Mouse (Mus musculus) embryonic facial prominence, embryonic 11.5 days (tissue): ENCODE data around the gene Armc6. TPM values are rescaled to one million over a fixed set of nuclear protein-coding genes. Genes with fewer than 3 reads are reported as not detected.

Experiments
- ATAC-seq: fragments of 200-750 bp; cut with Nextera tagmentation; replicated peaks from 2 replicates; pipeline ENCODE4 v1.8.0; 2017; ENCODE audit warnings: low read depth; ENCODE audit not compliant: insufficient number of reproducible peaks, low FRiP score, low TSS enrichment
- DNase-seq: peaks from one replicate; pipeline ENCODE4 v3.0.0-alpha.2; 2015; ENCODE audit warnings: low spot score
- H3K27ac ChIP-seq: fragments of 300-500 bp; sonication (generic); replicated peaks from 2 replicates; pipeline ENCODE4 v1.5.1; 2014; ENCODE audit warnings: mild to moderate bottlenecking, low read depth, low read length, control low read depth
- H3K27me3 ChIP-seq: fragments of 300-500 bp; sonication (generic); 2 replicates; pipeline ENCODE4 v1.6.1; 2014; ENCODE audit warnings: mild to moderate bottlenecking, low read length, moderate library complexity, mixed read lengths; ENCODE audit not compliant: control insufficient read depth, insufficient read depth
- H3K36me3 ChIP-seq: fragments of 300-500 bp; sonication (generic); replicated peaks from 2 replicates; pipeline ENCODE4 v1.6.1; 2014; ENCODE audit warnings: low read depth, mild to moderate bottlenecking, low read length, moderate library complexity, mixed read lengths; ENCODE audit not compliant: control insufficient read depth, insufficient read depth
- H3K4me1 ChIP-seq: fragments of 300-500 bp; sonication (generic); 2 replicates; pipeline ENCODE4 v1.6.1; 2014; ENCODE audit warnings: low read length, mixed read lengths; ENCODE audit not compliant: control insufficient read depth, insufficient read depth
- H3K4me2 ChIP-seq: fragments of 300-500 bp; sonication (generic); 2 replicates; pipeline ENCODE4 v1.6.1; 2014; ENCODE audit warnings: low read depth, mild to moderate bottlenecking, control low read depth, low read length, moderate library complexity
- H3K4me3 ChIP-seq: fragments of 300-500 bp; sonication (generic); 2 replicates; pipeline ENCODE4 v1.5.1; 2014; ENCODE audit warnings: low read depth, low read length, control low read depth
- H3K9ac ChIP-seq: fragments of 300-500 bp; sonication (generic); replicated peaks from 2 replicates; pipeline ENCODE4 v1.6.1; 2014; ENCODE audit warnings: mild to moderate bottlenecking, control low read depth, low read length
- H3K9me3 ChIP-seq: fragments of 300-500 bp; sonication (generic); replicated peaks from 2 replicates; pipeline ENCODE4 v1.6.1; 2016; ENCODE audit warnings: mild to moderate bottlenecking, low read length, inconsistent platforms, mixed read lengths; ENCODE audit not compliant: control insufficient read depth
- WGBS: fragments of 180-500 bp; shearing (Covaris S2); extraction: QIAGEN DNeasy Blood & Tissue Kit; methylation state at CpG from one replicate; pipeline ENCODE4 v1.1.7; 2014; 5-methylcytosine and 5-hydroxymethylcytosine counted together
- polyA plus RNA-seq: library from polyadenylated mRNA; unstranded; fragments of >200 nt; fragmentation: Nextera tagmentation; extraction: Ambion mirVana; gene quantifications from 2 replicates; pipeline ENCODE4 v1.2.1, GENCODE M21; 2014

Armc6 gene
- polyA plus RNA-seq, 1 experiment from 2014 or later: 21.9 TPM

- Histone ChIP-seq H3K4me3 (no peak overlapping the region), H3K4me2 (no peak overlapping the region), H3K27ac (no peak overlapping the region), H3K27me3 (no peaks in the 10 kb centered on the region), H3K4me1 (no peaks in the 10 kb centered on the region), H3K9ac (no peak overlapping the region), H3K36me3 (no peaks in the 10 kb centered on the region), H3K9me3 (no peaks in the 10 kb centered on the region)
- WGBS: 68% methylated on average over 1 of the region's 1 CpGs
- no peak for ATAC-seq
- DNase-seq: no peak
These were observed 29.5 kb downstream of the Armc6 start for GRCm38 (mm10) chr8:70204757-70205156.

GRCm38 (mm10) chr8:70203072-70203471 lies 31.2 kb downstream of the Armc6 start:
- Histone ChIP-seq H3K27me3 (no peaks in the 10 kb centered on the region), H3K4me1 (no peaks in the 10 kb centered on the region), H3K9ac (no peak overlapping the region), H3K4me3 (no peak overlapping the region), H3K27ac (no peak overlapping the region), H3K9me3 (no peaks in the 10 kb centered on the region), H3K4me2 (no peak overlapping the region), H3K36me3 (no peaks in the 10 kb centered on the region)
- WGBS: 73% methylated on average over 4 of the region's 4 CpGs
- ATAC-seq (no peak), DNase-seq (no peak)

GRCm38 (mm10) chr8:70201417-70201816 lies 32.8 kb downstream of the Armc6 start:
- Histone ChIP-seq H3K27me3 (no peaks in the 10 kb centered on the region), H3K4me2 (no peak overlapping the region), H3K9ac (no peak overlapping the region), H3K36me3 (no peaks in the 10 kb centered on the region), H3K4me1 (no peaks in the 10 kb centered on the region), H3K27ac (no peak overlapping the region), H3K9me3 (no peaks in the 10 kb centered on the region), H3K4me3 (no peak overlapping the region)
- ATAC-seq: no peak
- DNase-seq: no peak
- WGBS: 84% methylated on average over 3 of the region's 3 CpGs

GRCm38 (mm10) chr8:70200098-70200681 lies 34.1 kb downstream of the Armc6 start:
- 76% methylated on average over 5 of the region's 5 CpGs for WGBS
- no peak for DNase-seq
- ATAC-seq: no peak
- no peaks in the 10 kb centered on the region for H3K4me1 ChIP-seq
- H3K9ac ChIP-seq: no peak overlapping the region
- H3K27me3 ChIP-seq: no peaks in the 10 kb centered on the region
- no peaks in the 10 kb centered on the region for H3K9me3 ChIP-seq
- H3K4me2 ChIP-seq: no peak overlapping the region
- H3K4me3 ChIP-seq: no peak overlapping the region
- H3K27ac ChIP-seq: no peak overlapping the region
- H3K36me3 ChIP-seq: no peaks in the 10 kb centered on the region

- H3K9me3 ChIP-seq: no peaks in the 10 kb centered on the region
- H3K27ac ChIP-seq: no peak overlapping the region
- WGBS: 46% methylated on average over 7 of the region's 7 CpGs
- no peak for DNase-seq
- no peaks in the 10 kb centered on the region for H3K36me3 ChIP-seq
- H3K4me2 ChIP-seq: no peak overlapping the region
- H3K4me1 ChIP-seq: no peaks in the 10 kb centered on the region
- no peaks in the 10 kb centered on the region for H3K27me3 ChIP-seq
- H3K4me3 ChIP-seq: no peak overlapping the region
- no peak for ATAC-seq
- H3K9ac ChIP-seq: no peak overlapping the region
These were observed 36.7 kb downstream of the Armc6 start for GRCm38 (mm10) chr8:70197603-70198002.

- H3K9me3 ChIP-seq: no peaks in the 10 kb centered on the region
- H3K4me3 ChIP-seq: no peak overlapping the region
- DNase-seq: no peak
- no peak overlapping the region for H3K27ac ChIP-seq
- H3K9ac ChIP-seq: no peak overlapping the region
- H3K27me3 ChIP-seq: no peaks in the 10 kb centered on the region
- no peaks in the 10 kb centered on the region for H3K4me1 ChIP-seq
- no peak for ATAC-seq
- no peaks in the 10 kb centered on the region for H3K36me3 ChIP-seq
- H3K4me2 ChIP-seq: no peak overlapping the region
- 80% methylated on average over 2 of the region's 2 CpGs for WGBS
These were observed 38.5 kb downstream of the Armc6 start for GRCm38 (mm10) chr8:70195762-70196161.

GRCm38 (mm10) chr8:70194191-70194590 lies 40.1 kb downstream of the Armc6 start:
- H3K4me1 ChIP-seq: no peaks in the 10 kb centered on the region
- 74% methylated on average over 3 of the region's 3 CpGs for WGBS

GRCm38 (mm10) chr8:70193238-70193637 lies 41.0 kb downstream of the Armc6 start:
- Histone ChIP-seq H3K4me3 (no peak overlapping the region), H3K9me3 (no peaks in the 10 kb centered on the region), H3K9ac (no peak overlapping the region), H3K27me3 (no peaks in the 10 kb centered on the region), H3K36me3 (no peaks in the 10 kb centered on the region), H3K4me2 (no peak overlapping the region), H3K27ac (no peak overlapping the region), H3K4me1 (no peaks in the 10 kb centered on the region)
- DNase-seq (no peak), ATAC-seq (no peak)
- 69% methylated on average over 5 of the region's 5 CpGs for WGBS

More at GRCm38 (mm10) chr8:70194191-70194590, 40.1 kb downstream of the Armc6 start:
- DNase-seq (no peak), ATAC-seq (no peak)
- Histone ChIP-seq H3K36me3 (no peaks in the 10 kb centered on the region), H3K4me3 (no peak overlapping the region), H3K9me3 (no peaks in the 10 kb centered on the region), H3K27me3 (no peaks in the 10 kb centered on the region), H3K4me2 (no peak overlapping the region), H3K9ac (no peak overlapping the region), H3K27ac (no peak overlapping the region)
